Mouse (Mus musculus): ENCODE measurements around the gene Npc2. TPM values are rescaled to one million over a fixed set of nuclear protein-coding genes. Genes with fewer than 3 reads are reported as not detected.

The Npc2 gene
- total and polyA plus RNA-seq, 3 experiments, result 73.4 to 98.5 (median 89.0) TPM

- Histone ChIP-seq H3K27ac (ENCODE audit: insufficient read depth, low read depth) (no peak overlapping the region), H3K9ac (ENCODE audit: insufficient read depth, low read depth) (no peak overlapping the region), H3K4me1 (ENCODE audit: control insufficient read depth in 1 of 2, insufficient read depth in 2 of 2) (peaks cover 20 to 75% of the 10 kb centered on the region in 2 experiments), H3K27me3 (replicated peaks) (no peaks in the 10 kb centered on the region), H3K9me3 (replicated peaks; ENCODE audit: low read length) (no peaks in the 10 kb centered on the region), H3K36me3 (replicated peaks in 1 of 2; ENCODE audit: control insufficient read depth in 1 of 2, insufficient read depth in 1 of 2, low read length in 1 of 2) (peaks cover 10 to 44% of the 10 kb centered on the region in 2 experiments), H3K4me2 (ENCODE audit: insufficient read depth, low read depth, poor library complexity, severe bottlenecking) (no peak overlapping the region), H3K79me2 (replicated peaks; ENCODE audit: control insufficient read depth, extremely low read depth, insufficient read depth, poor library complexity, severe bottlenecking) (0 out of 2 replicates have a peak, but pooled peaks cover 3% of the 10 kb centered on the region), H3K4me3 (replicated peaks in 1 of 3; ENCODE audit: low read depth in 2 of 3, low read length in 2 of 3, poor library complexity in 1 of 3) (no peak overlapping the region)
- dilution Hi-C loops (cut with MboI; ENCODE audit: extremely low pct_ligation_motif_present, extremely low pct_unique_long_range_greater_than_20kb, low sequenced_read_pairs) (no loop called here), in situ Hi-C loops (cut with MboI; ENCODE audit: low pct_ligation_motif_present, low pct_unique_long_range_greater_than_20kb, low sequenced_read_pairs) (no loop called here)
- no peak for DNase-seq (ENCODE audit: extremely low read depth)
- TF ChIP-seq ZKSCAN1 (IDR thresholded peaks at IDR 0.05; ENCODE audit: borderline replicate concordance, low read depth, low read length), result no peak
- no peak for TF ChIP-seq CHD2 (IDR thresholded peaks at IDR 0.05; ENCODE audit: low read length)
- TF ChIP-seq KAT2A (IDR thresholded peaks at IDR 0.05; ENCODE audit: insufficient replicate concordance, low read length), result no peak
- no peak for TF ChIP-seq JUN (IDR thresholded peaks at IDR 0.05; ENCODE audit: insufficient read depth, low read depth, low read length)
- TF ChIP-seq RCOR1 (conservative IDR thresholded peaks at IDR 0.05; ENCODE audit: low read depth, low read length), result no peak
Measured at GRCm38 (mm10) chr12:84769624-84770023, 3.3 kb downstream of the Npc2 start.

- peaks cover 28 to 87% of the 10 kb centered on the region in 2 experiments for H3K4me1 ChIP-seq (ENCODE audit: control insufficient read depth in 1 of 2, insufficient read depth in 2 of 2)
- peak overlapping the region; percentile 27; the same call in 1 of the 2 replicates for H3K9ac ChIP-seq (ENCODE audit: insufficient read depth, low read depth)
- in situ Hi-C loops (cut with MboI; ENCODE audit: low pct_ligation_motif_present, low pct_unique_long_range_greater_than_20kb, low sequenced_read_pairs), result no loop called here
- H3K4me2 ChIP-seq (ENCODE audit: insufficient read depth, low read depth, poor library complexity, severe bottlenecking), result 0 out of 2 replicates have a peak overlapping the region, but pooled peaks have one; percentile 8
- H3K27me3 ChIP-seq (replicated peaks), result no peaks in the 10 kb centered on the region
- no peaks in the 10 kb centered on the region for H3K9me3 ChIP-seq (replicated peaks; ENCODE audit: low read length)
- no peak for TF ChIP-seq SMC3 (IDR thresholded peaks at IDR 0.05; ENCODE audit: low read depth, low read length)
- no peak for TF ChIP-seq RAD21 (IDR thresholded peaks at IDR 0.05; ENCODE audit: low read depth, low read length)
- peak; percentile 23; the same call in 1 of the 2 replicates for TF ChIP-seq IRF4 (IDR thresholded peaks at IDR 0.05; ENCODE audit: low read depth, low read length)
- no peak for TF ChIP-seq UBTF (IDR thresholded peaks at IDR 0.05; ENCODE audit: low read depth, low read length)
- no peak for TF ChIP-seq KAT2A (IDR thresholded peaks at IDR 0.05; ENCODE audit: insufficient replicate concordance, low read length)
- H3K27ac ChIP-seq (ENCODE audit: insufficient read depth, low read depth), result peak overlapping the region; percentile 28
- peak; percentile 70 for DNase-seq (ENCODE audit: extremely low read depth)
- peaks cover 20 to 58% of the 10 kb centered on the region in 2 experiments for H3K36me3 ChIP-seq (replicated peaks in 1 of 2; ENCODE audit: control insufficient read depth in 1 of 2, insufficient read depth in 1 of 2, low read length in 1 of 2)
- no peaks in the 10 kb centered on the region for H3K79me2 ChIP-seq (replicated peaks; ENCODE audit: control insufficient read depth, extremely low read depth, insufficient read depth, poor library complexity, severe bottlenecking)
- dilution Hi-C loops (cut with MboI; ENCODE audit: extremely low pct_ligation_motif_present, extremely low pct_unique_long_range_greater_than_20kb, low sequenced_read_pairs), result no loop called here
- no peak overlapping the region for H3K4me3 ChIP-seq (replicated peaks in 1 of 3; ENCODE audit: low read depth in 2 of 3, low read length in 2 of 3, poor library complexity in 1 of 3)
Measured at GRCm38 (mm10) chr12:84767510-84767909, 5.4 kb downstream of the Npc2 start.

- Histone ChIP-seq H3K27ac (ENCODE audit: insufficient read depth, low read depth) (no peak overlapping the region), H3K79me2 (replicated peaks; ENCODE audit: control insufficient read depth, extremely low read depth, insufficient read depth, poor library complexity, severe bottlenecking) (no peaks in the 10 kb centered on the region), H3K9me3 (replicated peaks; ENCODE audit: low read length) (no peaks in the 10 kb centered on the region), H3K36me3 (replicated peaks in 1 of 2; ENCODE audit: control insufficient read depth in 1 of 2, insufficient read depth in 1 of 2, low read length in 1 of 2) (peaks cover 20 to 65% of the 10 kb centered on the region in 2 experiments), H3K4me1 (ENCODE audit: control insufficient read depth in 1 of 2, insufficient read depth in 2 of 2) (peaks cover 30 to 92% of the 10 kb centered on the region in 2 experiments), H3K9ac (ENCODE audit: insufficient read depth, low read depth) (no peak overlapping the region), H3K4me2 (ENCODE audit: insufficient read depth, low read depth, poor library complexity, severe bottlenecking) (no peak overlapping the region), H3K27me3 (replicated peaks) (no peaks in the 10 kb centered on the region), H3K4me3 (replicated peaks in 1 of 3; ENCODE audit: low read depth in 2 of 3, low read length in 2 of 3, poor library complexity in 1 of 3) (no peak overlapping the region)
- DNase-seq (ENCODE audit: extremely low read depth), result no peak
- in situ Hi-C loops (cut with MboI; ENCODE audit: low pct_ligation_motif_present, low pct_unique_long_range_greater_than_20kb, low sequenced_read_pairs) (no loop called here), dilution Hi-C loops (cut with MboI; ENCODE audit: extremely low pct_ligation_motif_present, extremely low pct_unique_long_range_greater_than_20kb, low sequenced_read_pairs) (no loop called here)
- TF ChIP-seq TBP (conservative IDR thresholded peaks at IDR 0.05; ENCODE audit: low read depth, low read length), result no peak
- no peak for TF ChIP-seq EP300 (IDR thresholded peaks at IDR 0.05; ENCODE audit: low read length)
Measured at GRCm38 (mm10) chr12:84766113-84766735, 6.7 kb downstream of the Npc2 start.

Measured in CH12.LX (cell line).